Mouse (Mus musculus): ENCODE data around the gene Scyl1. TPM values are rescaled to one million over a fixed set of nuclear protein-coding genes. Genes with fewer than 3 reads are reported as not detected.
A peak's percentile ranks its signal among the peaks of the same experiment; 100 is the strongest.

Scyl1 gene
- total and polyA plus RNA-seq, 3 experiments: 36.0 to 64.1 TPM; not detected in 1

DNA sequence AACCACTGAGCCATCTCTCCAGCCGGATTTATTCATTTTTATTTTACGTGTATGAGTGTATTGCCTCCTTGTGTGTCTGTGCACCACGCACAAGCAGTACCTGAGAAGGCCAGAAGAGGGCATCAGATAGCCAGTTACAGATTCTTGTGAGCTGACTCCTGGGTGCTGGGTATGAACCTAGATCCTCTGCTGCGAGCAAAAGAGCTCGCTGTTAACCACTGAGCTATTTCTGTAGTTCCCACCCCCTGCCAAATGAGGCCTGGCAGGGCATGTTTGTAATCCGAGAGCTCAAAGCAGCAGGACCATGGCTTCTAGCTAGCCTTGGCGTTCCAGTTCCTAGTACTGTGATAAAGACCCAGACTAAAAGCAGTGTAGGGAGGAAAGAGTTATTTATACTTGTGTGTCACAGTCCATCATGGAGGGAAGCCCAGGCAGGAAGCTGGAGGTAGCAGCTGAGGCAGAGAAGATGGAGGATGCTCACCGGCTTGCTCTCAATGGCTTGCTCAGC, 16.0 kb upstream of the Scyl1 start:
- Histone ChIP-seq H3K79me2 (ENCODE audit: control insufficient read depth, insufficient read depth, low read length, poor library complexity) (no peaks in the 10 kb centered on the region), H3K9me3 (replicated peaks; ENCODE audit: insufficient read depth, low read length) (no peaks in the 10 kb centered on the region), H3K4me3 (ENCODE audit: control insufficient read depth in 1 of 2, insufficient read depth in 1 of 2, low read depth in 2 of 2, low read length in 2 of 2) (peak overlapping the region; percentile 27 to 29; a peak in 3 of 4 replicates), H3K9ac (ENCODE audit: control insufficient read depth, low read depth, low read length, poor library complexity, severe bottlenecking) (peak overlapping the region; percentile 60), H3K27me3 (ENCODE audit: control insufficient read depth in 1 of 2, insufficient read depth in 2 of 2, low read length in 2 of 2) (no peaks in the 10 kb centered on the region), H3K4me1 (ENCODE audit: control insufficient read depth in 1 of 2, insufficient read depth in 2 of 2, low read length in 2 of 2) (peaks cover 0 to 11% of the 10 kb centered on the region in 2 experiments; a peak in 2 of 4 replicates), H3K27ac (ENCODE audit: control insufficient read depth, low read depth, low read length) (peak overlapping the region; percentile 65), H3K36me3 (ENCODE audit: control insufficient read depth in 1 of 2, insufficient read depth in 2 of 2, low read length in 2 of 2) (no peaks in the 10 kb centered on the region)
- TF ChIP-seq ETS1 (IDR thresholded peaks at IDR 0.05; ENCODE audit: low read depth, low read length): peak; percentile 18
- no peak for TF ChIP-seq POLR2A (IDR thresholded peaks at IDR 0.05; ENCODE audit: control insufficient read depth in 1 of 2, insufficient read depth in 1 of 2, low read depth in 1 of 2, low read length in 2 of 2, poor library complexity in 1 of 2)
- TF ChIP-seq SIN3A (IDR thresholded peaks at IDR 0.05; ENCODE audit: low read length): peak; percentile 59; the same call in 1 of the 2 replicates
- peak; percentile 35 for TF ChIP-seq HCFC1 (IDR thresholded peaks at IDR 0.05; ENCODE audit: low read depth, low read length)
- TF ChIP-seq POLR2AphosphoS2 (IDR thresholded peaks at IDR 0.05; ENCODE audit: low read length): no peak
- TF ChIP-seq TAL1 (IDR thresholded peaks at IDR 0.05; ENCODE audit: low read length): no peak
- no peak for TF ChIP-seq GATA1 (IDR thresholded peaks at IDR 0.05; ENCODE audit: low read depth, low read length)
- peak; percentile 54 for TF ChIP-seq MXI1 (IDR thresholded peaks at IDR 0.05; ENCODE audit: low read depth, low read length)
- TF ChIP-seq ZC3H11A (IDR thresholded peaks at IDR 0.05; ENCODE audit: low read depth, low read length): peak; percentile 87
- 0 out of 2 replicates have a peak, but pooled peaks have one; percentile 8 for TF ChIP-seq RCOR1 (IDR thresholded peaks at IDR 0.05; ENCODE audit: low read depth, low read length)
- TF ChIP-seq ZMIZ1 (IDR thresholded peaks at IDR 0.05; ENCODE audit: low read depth, low read length): no peak
- TF ChIP-seq TBP (IDR thresholded peaks at IDR 0.05; ENCODE audit: low read depth, low read length): peak; percentile 97
- TF ChIP-seq RAD21 (IDR thresholded peaks at IDR 0.05; ENCODE audit: low read depth, low read length): peak; percentile 87
- TF ChIP-seq JUND (IDR thresholded peaks at IDR 0.05; ENCODE audit: low read depth, low read length): peak; percentile 23; the same call in 1 of the 2 replicates
- TF ChIP-seq SMC3 (IDR thresholded peaks at IDR 0.05; ENCODE audit: low read depth, low read length): peak; percentile 89
- TF ChIP-seq CTCF (IDR thresholded peaks at IDR 0.05 in 2 of 3, conservative IDR thresholded peaks at IDR 0.05 in 1 of 3; ENCODE audit: control insufficient read depth in 1 of 3, insufficient read depth in 1 of 3, low read depth in 2 of 3, low read length in 3 of 3, poor library complexity in 1 of 3, severe bottlenecking in 1 of 3): peak; percentile 83 to 88 (median 86)
- TF ChIP-seq GABPA (IDR thresholded peaks at IDR 0.05; ENCODE audit: low read depth, low read length): no peak
- peak; percentile 96 for DNase-seq (ENCODE audit: low read depth, low spot score)

DNA sequence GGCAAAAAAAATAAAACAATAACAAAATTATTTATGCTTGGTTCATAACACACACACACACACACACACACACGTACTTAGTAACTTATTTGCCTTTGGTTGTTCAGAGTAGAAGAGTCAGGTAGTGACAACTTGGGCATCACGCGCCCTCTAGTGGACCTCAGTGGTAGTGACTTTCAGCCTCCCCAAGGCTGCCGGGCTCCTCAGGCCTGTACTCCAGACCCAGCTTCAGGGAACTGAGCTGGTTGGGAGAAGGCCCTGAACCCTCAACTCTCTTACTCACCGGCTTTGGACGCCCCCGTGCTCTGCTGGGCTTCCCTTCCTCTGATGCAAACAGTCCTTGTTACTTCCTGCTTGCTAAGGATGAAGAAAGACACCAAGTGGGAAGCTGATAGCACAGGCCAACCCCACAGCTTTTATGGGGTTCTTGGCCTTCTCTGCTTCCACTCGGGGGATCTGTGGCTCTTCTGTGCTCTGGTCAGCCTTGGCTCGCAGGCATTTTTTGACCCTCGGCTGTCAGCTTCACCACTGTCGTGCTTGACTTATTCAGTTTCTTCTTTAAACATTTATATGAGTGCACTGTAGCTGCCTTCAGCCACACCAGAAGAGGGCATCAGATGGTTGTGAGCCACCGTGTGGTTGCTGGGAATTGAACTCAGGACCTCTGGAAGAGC, 15.4 kb upstream of the Scyl1 start:
- no peaks in the 10 kb centered on the region for H3K27me3 ChIP-seq (ENCODE audit: control insufficient read depth in 1 of 2, insufficient read depth in 2 of 2, low read length in 2 of 2)
- H3K36me3 ChIP-seq (ENCODE audit: control insufficient read depth in 1 of 2, insufficient read depth in 2 of 2, low read length in 2 of 2): no peaks in the 10 kb centered on the region
- H3K4me1 ChIP-seq (ENCODE audit: control insufficient read depth in 1 of 2, insufficient read depth in 2 of 2, low read length in 2 of 2): peaks cover 0 to 13% of the 10 kb centered on the region in 2 experiments; a peak in 2 of 4 replicates
- TF ChIP-seq SMC3 (IDR thresholded peaks at IDR 0.05; ENCODE audit: low read depth, low read length) (peak; percentile 76), UBTF (IDR thresholded peaks at IDR 0.05; ENCODE audit: borderline replicate concordance, insufficient read depth, low read depth, low read length) (no peak), SIN3A (IDR thresholded peaks at IDR 0.05; ENCODE audit: low read length) (peak; percentile 57; the same call in 1 of the 2 replicates), MAX (IDR thresholded peaks at IDR 0.05; ENCODE audit: low read length) (0 out of 2 replicates have a peak, but pooled peaks have one; percentile 7), GABPA (IDR thresholded peaks at IDR 0.05; ENCODE audit: low read depth, low read length) (no peak), ZNF384 (IDR thresholded peaks at IDR 0.05; ENCODE audit: low read depth, low read length) (no peak), ZC3H11A (IDR thresholded peaks at IDR 0.05; ENCODE audit: low read depth, low read length) (peak; percentile 58), RAD21 (IDR thresholded peaks at IDR 0.05; ENCODE audit: low read depth, low read length) (peak; percentile 80), MYC (IDR thresholded peaks at IDR 0.05; ENCODE audit: low read depth, low read length) (0 out of 2 replicates have a peak, but pooled peaks have one; percentile 32), CTCF (IDR thresholded peaks at IDR 0.05 in 2 of 3, conservative IDR thresholded peaks at IDR 0.05 in 1 of 3; ENCODE audit: control insufficient read depth in 1 of 3, insufficient read depth in 1 of 3, low read depth in 2 of 3, low read length in 3 of 3, poor library complexity in 1 of 3, severe bottlenecking in 1 of 3) (peak; percentile 87 to 95 (median 89))
- H3K79me2 ChIP-seq (ENCODE audit: control insufficient read depth, insufficient read depth, low read length, poor library complexity): no peaks in the 10 kb centered on the region
- H3K9ac ChIP-seq (ENCODE audit: control insufficient read depth, low read depth, low read length, poor library complexity, severe bottlenecking): peak overlapping the region; percentile 60
- H3K27ac ChIP-seq (ENCODE audit: control insufficient read depth, low read depth, low read length): peak overlapping the region; percentile 65
- H3K9me3 ChIP-seq (replicated peaks; ENCODE audit: insufficient read depth, low read length): no peaks in the 10 kb centered on the region
- H3K4me3 ChIP-seq (ENCODE audit: control insufficient read depth in 1 of 2, insufficient read depth in 1 of 2, low read depth in 2 of 2, low read length in 2 of 2): peak overlapping the region; percentile 19 to 27; a peak in 3 of 4 replicates
- peak; percentile 94 for DNase-seq (ENCODE audit: low read depth, low spot score)
